Mouse (Mus musculus) kidney, postnatal 36 days (tissue): Measurements from ENCODE around the gene Gtf2f1.

Experiments used
- DNase-seq, 2 experiments: peaks; one replicate each; pipeline ENCODE4 v3.0.0; 2021 to 2022; ENCODE audit warnings: mixed read lengths in 2 of 2

Gtf2f1 gene

DNA sequence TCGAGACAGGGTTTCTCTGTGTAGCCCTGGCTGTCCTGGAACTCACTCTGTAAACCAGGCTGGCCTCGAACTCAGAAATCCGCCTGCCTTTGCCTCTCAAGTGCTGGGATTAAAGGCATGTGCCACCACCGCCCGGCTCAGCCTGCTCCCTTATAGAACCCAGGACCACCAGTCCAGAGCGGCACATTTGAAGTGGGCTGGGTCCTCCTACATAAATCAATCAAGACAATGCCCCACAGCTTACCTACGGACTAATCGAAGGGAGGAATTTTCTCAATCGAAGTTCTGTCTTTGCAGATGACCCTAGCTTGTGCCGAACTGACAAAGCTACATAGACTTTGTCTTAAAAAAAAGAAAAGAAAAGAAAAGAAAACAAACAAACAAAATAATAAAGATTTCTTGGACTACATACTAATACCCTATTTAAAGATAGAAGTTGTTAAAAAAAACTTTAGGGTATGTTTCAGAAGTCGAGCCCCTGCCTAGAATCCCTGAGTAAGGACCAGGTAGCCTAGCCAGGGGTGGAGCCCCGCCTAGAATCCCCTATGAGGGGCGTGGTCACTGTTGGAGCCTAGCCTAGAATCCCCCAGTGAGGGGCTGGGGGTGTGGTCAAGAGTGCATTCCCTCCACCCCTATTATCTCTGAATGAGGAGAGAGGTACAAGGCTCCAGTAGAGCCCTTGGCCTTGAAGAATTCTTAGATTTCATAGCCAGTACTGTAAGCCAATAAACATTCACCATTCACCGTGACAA lies 37.0 kb downstream of the Gtf2f1 start:
- DNase-seq, result no peak

DNA sequence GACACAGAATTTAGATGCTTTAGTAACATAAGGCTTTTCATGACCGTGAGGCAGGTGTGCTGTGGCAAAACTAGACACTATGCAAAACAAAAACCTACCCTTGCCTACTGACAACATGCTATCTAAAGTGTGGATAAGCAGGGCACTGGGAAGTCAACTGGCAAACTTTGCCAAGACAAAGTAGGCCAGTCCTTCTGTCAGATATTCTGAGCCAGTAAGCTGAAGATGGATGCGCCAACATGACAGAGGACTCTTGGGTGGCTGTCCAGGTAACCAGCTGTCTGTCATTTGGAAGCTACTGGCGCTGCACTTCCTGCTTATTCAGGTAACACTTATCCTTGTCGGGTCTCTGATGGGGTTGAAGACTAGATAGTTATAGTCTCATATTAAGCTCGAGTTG lies 41.0 kb downstream of the Gtf2f1 start:
- DNase-seq, result no peak

DNA sequence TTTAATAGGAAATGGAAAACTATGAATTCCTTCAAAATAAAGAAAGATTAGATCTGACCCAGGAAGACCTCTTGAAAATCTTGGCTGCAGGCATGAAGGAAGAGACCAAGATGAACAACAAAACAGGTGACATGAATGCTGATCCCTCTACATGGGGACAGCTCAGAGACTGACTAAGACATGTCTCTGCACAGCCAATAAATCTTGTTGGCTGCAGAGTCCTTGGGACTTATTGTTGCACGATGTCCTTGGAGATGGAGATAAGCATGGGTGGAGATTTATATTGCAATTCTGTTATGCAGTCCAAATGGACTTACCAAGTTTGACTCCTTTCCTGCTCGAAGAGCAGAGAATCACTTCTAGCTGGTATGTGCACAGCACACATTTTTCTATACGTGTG lies 41.8 kb downstream of the Gtf2f1 start:
- DNase-seq, result no peak

DNA sequence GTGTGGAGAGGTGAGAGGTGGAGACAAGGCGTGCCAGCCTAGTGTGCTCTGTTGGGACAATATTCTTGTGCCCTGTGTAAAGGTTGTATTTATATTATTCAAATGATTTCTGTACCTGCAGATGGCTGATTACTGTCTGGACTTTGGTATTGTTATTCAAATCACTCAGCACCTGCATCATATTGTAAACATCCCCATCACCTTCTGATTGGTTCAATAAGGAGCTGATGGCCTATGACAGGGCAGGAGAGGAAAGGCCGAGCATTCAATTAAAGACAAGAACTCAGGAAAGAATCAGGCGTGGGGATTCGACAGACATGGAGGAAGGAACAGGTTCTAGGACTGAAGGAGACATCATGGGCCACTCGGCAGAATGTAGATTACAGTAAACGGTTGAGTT lies 47.4 kb downstream of the Gtf2f1 start:
- DNase-seq, result no peak

DNA sequence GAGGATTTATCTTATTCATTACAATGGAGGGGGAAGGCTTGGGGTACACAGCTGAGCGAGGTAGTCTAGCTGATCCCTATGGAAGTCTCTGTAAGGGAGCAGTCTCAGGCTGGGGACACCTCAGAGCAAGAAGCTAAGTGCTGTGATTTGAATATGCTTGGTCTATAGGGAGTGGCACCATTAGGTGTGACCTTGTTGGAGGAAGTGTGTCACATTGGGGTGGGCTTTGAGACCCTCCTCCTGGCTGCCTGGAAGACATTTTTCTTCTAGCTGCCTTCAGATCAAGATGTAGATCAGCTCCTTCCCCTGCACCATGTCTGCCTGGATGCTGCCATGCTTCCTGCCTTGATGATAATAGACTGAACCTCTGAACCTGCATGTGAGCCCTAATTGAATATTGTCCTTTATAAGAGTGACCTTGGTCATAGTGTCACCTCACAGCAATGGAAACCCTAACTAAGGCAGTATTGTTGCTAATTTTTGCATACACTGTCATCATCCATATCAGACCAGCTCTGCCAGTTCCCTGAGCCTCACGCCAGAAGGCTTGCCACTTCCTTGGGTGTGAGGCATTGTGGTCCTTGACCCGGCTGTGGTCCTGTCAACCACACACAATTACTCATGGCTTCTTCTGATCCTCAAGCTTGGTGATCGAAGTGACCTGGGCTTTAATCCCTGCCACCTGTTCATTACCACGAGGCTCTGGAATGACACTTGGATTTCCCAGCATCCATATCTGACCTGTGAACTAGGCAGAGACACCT lies 48.3 kb downstream of the Gtf2f1 start:
- no peak for DNase-seq

DNA sequence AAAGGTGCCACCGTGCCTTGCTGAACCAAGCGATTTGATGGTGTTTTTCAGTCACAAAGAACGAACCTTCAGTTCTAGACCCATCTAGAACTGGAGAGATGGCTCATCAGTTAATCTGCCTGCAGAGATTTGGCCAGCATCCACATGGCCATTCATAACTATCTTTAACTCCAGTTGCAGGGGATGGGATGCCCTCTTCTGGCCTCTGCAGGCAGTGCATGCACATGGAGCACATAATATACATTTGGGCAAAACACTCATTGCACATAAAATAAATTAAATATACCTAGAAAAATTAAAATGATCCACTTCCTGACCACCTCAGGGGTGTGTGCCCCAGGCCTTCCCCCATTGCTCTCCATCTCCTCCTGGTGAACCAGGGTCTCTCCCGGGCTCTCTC lies 49.2 kb downstream of the Gtf2f1 start:
- no peak for DNase-seq

DNA sequence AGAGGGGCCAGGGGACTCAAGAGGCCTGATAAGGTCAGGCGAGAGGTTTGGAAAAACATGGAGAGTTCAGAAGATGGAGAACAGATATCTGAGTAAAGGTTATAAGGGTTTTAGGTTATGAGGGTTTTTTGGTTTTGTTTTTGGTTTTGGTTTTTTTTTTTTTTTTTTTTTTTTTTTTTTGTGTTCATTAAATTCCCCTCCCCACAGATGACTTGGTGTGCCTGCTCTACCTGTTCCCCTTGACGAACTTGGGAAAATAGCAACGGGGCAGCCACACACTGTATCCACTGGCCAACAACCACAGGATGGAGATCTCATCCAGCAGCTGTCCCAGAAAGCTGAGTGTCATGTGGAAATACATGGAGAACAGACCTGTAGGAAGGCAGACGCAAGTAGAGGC lies 52.4 kb downstream of the Gtf2f1 start:
- no peak for DNase-seq

DNA sequence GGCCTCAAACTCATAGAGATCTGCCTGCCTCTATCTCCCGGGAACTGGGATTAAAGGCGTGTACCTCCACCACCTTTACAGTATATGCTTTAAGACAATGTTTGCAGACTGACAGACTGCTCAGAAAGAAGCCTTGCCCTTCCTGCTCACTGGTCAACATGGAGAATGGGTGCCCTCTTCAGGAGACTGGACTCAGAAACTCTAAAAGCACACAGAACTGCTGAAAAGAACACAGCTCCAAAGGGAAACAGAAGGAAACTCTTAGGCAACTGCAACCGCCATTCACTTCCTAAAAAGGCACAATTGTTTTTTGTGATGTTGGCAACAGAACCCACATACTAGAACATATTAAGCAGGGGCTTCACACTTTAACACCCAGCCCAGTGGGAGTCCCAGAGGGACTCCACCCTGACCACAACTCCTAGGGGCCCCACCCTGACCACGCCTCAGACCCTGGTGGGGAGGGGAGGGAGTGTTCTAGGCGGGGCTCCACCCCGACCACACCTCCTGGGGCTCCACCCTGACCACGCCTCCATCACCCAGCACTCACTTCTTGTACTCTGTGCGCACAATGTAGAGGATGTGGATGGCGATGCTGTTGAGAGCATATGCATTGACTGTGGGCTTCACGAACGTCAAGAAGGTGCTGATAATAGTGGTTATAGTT lies 53.2 kb downstream of the Gtf2f1 start:
- peak in 1 of 2 experiments; percentile 6 for DNase-seq

DNA sequence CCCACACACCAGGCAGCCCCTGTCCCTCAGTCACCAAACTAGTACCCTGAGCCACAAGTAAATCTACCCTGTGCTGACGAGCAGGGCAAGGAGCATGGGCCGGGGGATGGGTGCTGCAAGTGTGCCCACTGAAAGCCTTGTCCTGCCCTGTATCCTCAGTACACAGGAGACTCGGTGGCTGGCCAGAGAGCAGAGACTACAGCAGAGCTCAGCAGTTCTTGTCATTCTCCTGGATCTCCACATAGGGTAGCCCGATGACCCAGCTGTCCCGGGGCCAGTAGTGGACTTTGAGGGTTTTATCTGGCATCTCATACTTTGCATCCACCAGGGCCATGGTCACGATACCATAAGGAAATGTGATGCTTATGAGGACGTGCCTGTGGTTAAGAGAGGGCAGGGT lies 56.2 kb downstream of the Gtf2f1 start:
- no peak for DNase-seq
